Mouse (Mus musculus) CD4-positive naive resting alpha-beta T cell, adult 76 days (primary cell): ENCODE measurements around the gene Togaram1. TPM values are rescaled to one million over a fixed set of nuclear protein-coding genes. Genes with fewer than 3 reads are reported as not detected.

Experiments
- total RNA-seq: library from RNA; stranded (reverse); gene quantifications from one replicate; pipeline ENCODE4 v1.2.4, GENCODE M21; 2023

Togaram1 gene
- 57.3 TPM for total RNA-seq

GRCm38 (mm10) chr12:64965124-64966026 lies at the start of gene Togaram1, which contains the start of gene Klhl28:
Gene Togaram1, plus strand, starts transcription at chr12:64965804.
Gene Klhl28, minus strand, starts transcription at chr12:64965534.

GRCm38 (mm10) chr12:64917578-64918471 lies 47.8 kb upstream of the Togaram1 start, which contains the start of gene Gm527:
Gene Gm527, plus strand, starts transcription at chr12:64917906.

DNA sequence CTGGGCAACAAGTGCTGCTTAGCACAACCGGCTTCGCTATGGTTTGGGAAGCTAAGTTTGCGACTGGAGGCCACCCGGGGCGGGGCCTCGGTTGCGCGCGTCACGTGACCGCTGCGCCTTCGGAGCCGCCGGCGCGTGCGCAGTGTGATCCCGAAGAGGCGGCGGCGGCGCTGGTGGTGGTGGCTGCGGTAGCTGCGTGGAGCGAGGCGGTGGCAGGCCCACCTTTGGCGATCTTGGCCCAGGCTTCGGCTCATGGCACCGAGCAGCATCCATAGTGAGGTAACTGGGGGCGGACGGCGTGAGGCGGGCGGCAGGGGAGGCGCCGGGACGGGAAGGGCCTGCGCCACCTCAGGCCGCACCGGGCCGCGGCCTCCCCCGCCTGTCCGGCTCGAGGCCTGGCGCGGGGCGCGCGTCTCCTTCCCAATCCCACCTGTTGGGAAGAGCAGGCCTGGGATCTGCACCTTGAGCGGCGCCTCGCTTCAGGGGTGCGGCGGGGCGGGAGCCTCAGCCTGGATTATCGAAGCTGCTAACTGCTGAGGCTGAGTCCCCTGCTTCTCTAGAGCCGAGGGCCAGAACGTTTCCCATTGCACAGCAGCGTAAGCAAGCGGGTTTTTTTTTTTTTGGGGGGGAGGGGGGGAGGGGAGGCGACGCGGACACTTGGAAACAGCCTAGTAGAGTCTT lies 70.7 kb downstream of the Togaram1 start, which contains the start of gene Prpf39:
TSS of gene Prpf39 (plus strand) at position 144 of the 681 bp plus-strand sequence.

Other genes with a start within 250 kb of the Togaram1 start
- 13.6 TPM for gene Gm527, start 47.9 kb upstream of the Togaram1 start, total RNA-seq
- 25.7 TPM for gene Klhl28, start 270 bp upstream of the Togaram1 start, total RNA-seq
- 140 TPM for gene Prpf39, start 70.5 kb downstream of the Togaram1 start, total RNA-seq
- gene Fkbp3, start 108.2 kb downstream of the Togaram1 start, total RNA-seq = 87.3 TPM
- 18.9 TPM for gene Fancm, start 109.8 kb downstream of the Togaram1 start, total RNA-seq
- gene Mis18bp1, start 206.8 kb downstream of the Togaram1 start, total RNA-seq = 2.3 TPM